ENCODE assay signal across 33 mouse cellular contexts in the genomic region with DNA sequence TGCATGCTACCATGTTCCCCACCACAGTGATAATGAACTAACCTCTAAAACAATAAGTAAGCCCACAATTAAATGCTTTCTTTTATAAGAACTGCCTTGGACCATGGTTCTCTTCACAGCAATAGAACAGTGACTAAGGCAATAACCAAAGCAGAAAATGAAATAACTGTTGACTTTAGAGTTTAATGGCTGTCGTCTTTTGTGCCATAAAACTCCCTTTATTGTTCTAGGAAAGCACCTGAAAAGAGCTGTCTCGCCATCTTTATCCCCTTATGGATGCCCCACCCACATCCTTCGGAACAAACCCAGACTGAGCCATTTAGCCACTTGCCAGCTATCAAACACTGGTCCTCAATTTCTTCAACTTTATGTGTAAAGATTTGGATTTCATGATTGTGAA.
"Had no signal": no experiment of that assay in that cellular context is flagged by ENCODE, and none has a peak within 500 bp of the region (broad histone marks: within the 10 kb centered on the region; RNA-seq: fewer than 3 reads in every experiment).

No protein-coding gene starts in this region.

- H3K27me3 ChIP-seq: heart, embryonic 12.5 days; heart, embryonic 13.5 days; heart, embryonic 15.5 days; hindbrain, embryonic 12.5 days; hindbrain, embryonic 13.5 days; hindbrain, embryonic 15.5 days; kidney, embryonic 15.5 days had no signal

- ATAC-seq: hindbrain, embryonic 16.5 days; hindbrain, postnatal 0 days; inflammation-experienced regulatory T-cells, adult 6 months had no signal

- H3K27ac ChIP-seq: heart, embryonic 10.5 days; heart, embryonic 13.5 days; heart, embryonic 15.5 days; hindbrain, embryonic 10.5 days; hindbrain, embryonic 12.5 days; hindbrain, embryonic 13.5 days; hindbrain, embryonic 14.5 days; hindbrain, embryonic 15.5 days; hindbrain, postnatal 0 days; kidney, embryonic 15.5 days; kidney, postnatal 0 days; layer of hippocampus, adult 2 months; left cerebral cortex, adult 2 months had no signal

- H3K4me2 ChIP-seq: heart, embryonic 11.5 days; heart, embryonic 12.5 days; heart, embryonic 13.5 days; heart, embryonic 15.5 days; hindbrain, embryonic 12.5 days; hindbrain, embryonic 13.5 days; hindbrain, embryonic 14.5 days; hindbrain, embryonic 15.5 days; kidney, embryonic 15.5 days had no signal

- DNase-seq: heart, postnatal 10 days; heart, postnatal 14 days; heart, postnatal 36 days; heart, postnatal 4 days; kidney, adult 11 months; kidney, adult 18-20 months; kidney, adult 2 months; kidney, adult 8-10 months; kidney, adult 9 months; kidney, postnatal 10 days; kidney, postnatal 14 days; kidney, postnatal 25 days; kidney, postnatal 36 days; kidney, postnatal 4 days; layer of hippocampus, adult 9-11 months; layer of hippocampus, postnatal 36 days had no signal

- H3K9me3 ChIP-seq: heart, embryonic 10.5 days; heart, embryonic 12.5 days; heart, embryonic 15.5 days; hindbrain, embryonic 10.5 days; hindbrain, embryonic 12.5 days; hindbrain, embryonic 13.5 days; hindbrain, embryonic 15.5 days; kidney, embryonic 15.5 days had no signal

- H3K4me3 ChIP-seq: heart, embryonic 10.5 days; heart, embryonic 12.5 days; heart, embryonic 13.5 days; heart, embryonic 15.5 days; hindbrain, embryonic 10.5 days; hindbrain, embryonic 12.5 days; hindbrain, embryonic 13.5 days; hindbrain, embryonic 15.5 days; kidney, embryonic 15.5 days; layer of hippocampus, adult 2 months; left cerebral cortex, adult 2 months had no signal

- H3K36me3 ChIP-seq: heart, embryonic 10.5 days; heart, embryonic 12.5 days; heart, embryonic 13.5 days; heart, embryonic 15.5 days; hindbrain, embryonic 10.5 days; hindbrain, embryonic 12.5 days; hindbrain, embryonic 13.5 days; hindbrain, embryonic 15.5 days; kidney, embryonic 15.5 days had no signal

- H3K4me1 ChIP-seq: heart, embryonic 10.5 days; heart, embryonic 12.5 days; heart, embryonic 13.5 days; heart, embryonic 15.5 days; hindbrain, embryonic 10.5 days; hindbrain, embryonic 12.5 days; hindbrain, embryonic 13.5 days; hindbrain, embryonic 15.5 days; kidney, embryonic 15.5 days had no signal

- H3K9ac ChIP-seq: heart, embryonic 12.5 days; heart, embryonic 13.5 days; heart, embryonic 15.5 days; hindbrain, embryonic 12.5 days; hindbrain, embryonic 13.5 days; hindbrain, embryonic 14.5 days; hindbrain, embryonic 15.5 days; kidney, embryonic 15.5 days had no signal
